Mouse (Mus musculus): ENCODE data around the gene Cped1. TPM values are rescaled to one million over a fixed set of nuclear protein-coding genes. Genes with fewer than 3 reads are reported as not detected.

Gene Cped1
- total RNA-seq, 2 experiments from 2014 or later: 18.0 to 22.8 TPM

Other genes with a start within 250 kb of the Cped1 start
- 10 to 100 TPM; 79.4 to 85.1 TPM for gene Tspan12, start 133.4 kb upstream of the Cped1 start, total RNA-seq (2021)
- gene Ing3, start 36.3 kb upstream of the Cped1 start, total RNA-seq (2021): 10 to 100 TPM; 13.2 to 17.3 TPM